8 mouse cellular contexts compared by ENCODE assay signal in the genomic region with DNA sequence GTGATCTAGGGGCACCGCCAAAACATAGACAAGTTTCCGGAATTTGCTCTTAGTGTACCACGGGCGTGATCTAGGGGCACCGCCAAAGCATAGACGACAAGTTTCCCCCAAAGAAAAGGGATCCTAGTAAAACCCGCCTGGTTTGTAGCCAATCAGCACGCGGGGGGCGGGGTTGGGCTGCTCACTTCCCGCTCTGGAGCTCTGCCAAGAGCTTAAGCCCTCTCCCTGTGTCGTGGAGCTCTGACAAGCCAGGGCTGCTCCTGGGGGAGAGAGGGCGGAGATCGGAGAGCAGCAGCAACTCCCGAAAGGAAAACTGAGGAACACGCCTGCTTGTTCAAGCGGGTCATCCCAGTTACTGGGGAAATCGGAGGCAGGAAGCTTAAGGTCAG. TPM values are rescaled to one million over a fixed set of nuclear protein-coding genes. Genes with fewer than 3 reads are reported as not detected.
DNase-seq lines count a peak whose midpoint lies in the region; ATAC-seq and TF ChIP-seq lines count a peak whose summit lies in the region.

No protein-coding gene starts in this region.

- no peak overlapping the region for H3K4me3 ChIP-seq in C2C12 (ENCODE audit: insufficient read depth, poor library complexity, severe bottlenecking)
- peak overlapping the region; percentile 59 for H3K4me3 ChIP-seq in bone marrow macrophage, adult 2 months (ENCODE audit: insufficient read depth, low read length)
- H3K4me3 ChIP-seq in heart, embryonic 14.5 days (ENCODE audit: control insufficient read depth in 1 of 2, insufficient read depth in 1 of 2, low read depth in 1 of 2, low read length in 2 of 2), result peak overlapping the region; percentile 39 to 44
- H3K4me3 ChIP-seq in liver, embryonic 15.5 days (replicated peaks), result peak overlapping the region; percentile 65
- H3K4me3 ChIP-seq in neural tube, embryonic 11.5 days (ENCODE audit: low read depth, low read length), result peak overlapping the region; percentile 24
- peak overlapping the region; percentile 41 for H3K4me3 ChIP-seq in stomach, embryonic 16.5 days (replicated peaks; ENCODE audit: low read length)

- TF ChIP-seq POLR2A in bone marrow macrophage, adult 2 months (IDR thresholded peaks at IDR 0.05; ENCODE audit: borderline replicate concordance, low read depth, low read length), result no peak

- peaks cover 27% of the 10 kb centered on the region for H3K4me1 ChIP-seq in bone marrow macrophage, adult 2 months (ENCODE audit: control insufficient read depth, insufficient read depth, low read length)
- H3K4me1 ChIP-seq in heart, embryonic 14.5 days (ENCODE audit: control insufficient read depth in 2 of 2, insufficient read depth in 2 of 2, low read length in 2 of 2), result peaks cover 20 to 41% of the 10 kb centered on the region in 2 experiments
- peaks cover 67% of the 10 kb centered on the region for H3K4me1 ChIP-seq in liver, embryonic 15.5 days (replicated peaks)
- H3K4me1 ChIP-seq in neural tube, embryonic 11.5 days (ENCODE audit: control insufficient read depth, insufficient read depth, low read length), result peaks cover 21% of the 10 kb centered on the region
- peaks cover 40% of the 10 kb centered on the region for H3K4me1 ChIP-seq in stomach, embryonic 16.5 days (ENCODE audit: control insufficient read depth, insufficient read depth, low read length)

- H3K36me3 ChIP-seq in C2C12 (ENCODE audit: control insufficient read depth, insufficient read depth), result peaks cover 3% of the 10 kb centered on the region
- H3K36me3 ChIP-seq in heart, embryonic 14.5 days (ENCODE audit: control insufficient read depth, insufficient read depth, low read length), result no peaks in the 10 kb centered on the region
- 0 out of 2 replicates have a peak, but pooled peaks cover 4% of the 10 kb centered on the region for H3K36me3 ChIP-seq in liver, embryonic 15.5 days (replicated peaks)
- H3K36me3 ChIP-seq in neural tube, embryonic 11.5 days (ENCODE audit: control insufficient read depth, insufficient read depth, low read length), result no peaks in the 10 kb centered on the region
- H3K36me3 ChIP-seq in stomach, embryonic 16.5 days (ENCODE audit: control insufficient read depth, insufficient read depth, low read length), result no peaks in the 10 kb centered on the region

- ATAC-seq in erythroblast, adult 5-6 weeks (replicated peaks; ENCODE audit: low FRiP score, poor library complexity, severe bottlenecking), result peak; percentile 51
- peak; percentile 22; the same call in 1 of the 2 replicates for ATAC-seq in heart, embryonic 14.5 days (ENCODE audit: insufficient number of reproducible peaks, insufficient read depth, low FRiP score, low read depth)
- ATAC-seq in liver, embryonic 15.5 days (ENCODE audit: insufficient read depth), result peak; percentile 32
- peak; percentile 51 for ATAC-seq in neural tube, embryonic 11.5 days (ENCODE audit: insufficient read depth, low FRiP score, low TSS enrichment)
- peak; percentile 65 for ATAC-seq in stomach, embryonic 16.5 days (ENCODE audit: insufficient read depth, low FRiP score)

- no peaks in the 10 kb centered on the region for H3K27me3 ChIP-seq in C2C12 (ENCODE audit: control insufficient read depth, insufficient read depth, insufficient read length)
- H3K27me3 ChIP-seq in heart, embryonic 14.5 days (ENCODE audit: control insufficient read depth, insufficient read depth, low read length), result no peaks in the 10 kb centered on the region
- H3K27me3 ChIP-seq in liver, embryonic 15.5 days, result peaks cover 3% of the 10 kb centered on the region; the same call in 1 of the 2 replicates
- H3K27me3 ChIP-seq in neural tube, embryonic 11.5 days (ENCODE audit: control insufficient read depth, insufficient read depth, low read length), result no peaks in the 10 kb centered on the region
- H3K27me3 ChIP-seq in stomach, embryonic 16.5 days (ENCODE audit: control insufficient read depth, insufficient read depth, low read length), result no peaks in the 10 kb centered on the region

- peak overlapping the region; percentile 80 for H3K4me2 ChIP-seq in heart, embryonic 14.5 days (ENCODE audit: low read length)
- peak overlapping the region; percentile 94 for H3K4me2 ChIP-seq in liver, embryonic 15.5 days
- H3K4me2 ChIP-seq in neural tube, embryonic 11.5 days (ENCODE audit: low read depth), result peak overlapping the region; percentile 51
- H3K4me2 ChIP-seq in stomach, embryonic 16.5 days (ENCODE audit: low read depth, low read length), result peak overlapping the region; percentile 60

- peak; percentile 97 for DNase-seq in kidney, postnatal 10 days
- peak; percentile 90 for DNase-seq in neural tube, embryonic 11.5 days (ENCODE audit: low spot score)

- no peak for TF ChIP-seq CTCF in C2C12 (IDR thresholded peaks at IDR 0.05; ENCODE audit: control insufficient read depth, insufficient read depth, insufficient read length)
- TF ChIP-seq CTCF in bone marrow macrophage, adult 2 months (IDR thresholded peaks at IDR 0.05; ENCODE audit: low read depth, low read length), result no peak

- no peaks in the 10 kb centered on the region for H3K9me3 ChIP-seq in heart, embryonic 14.5 days (ENCODE audit: control insufficient read depth, low read length)
- H3K9me3 ChIP-seq in liver, embryonic 15.5 days (replicated peaks), result no peaks in the 10 kb centered on the region
- no peaks in the 10 kb centered on the region for H3K9me3 ChIP-seq in neural tube, embryonic 11.5 days (ENCODE audit: control insufficient read depth, low read length)
- H3K9me3 ChIP-seq in stomach, embryonic 16.5 days (replicated peaks; ENCODE audit: control insufficient read depth, low read length), result no peaks in the 10 kb centered on the region

- peak overlapping the region; percentile 55 for H3ac ChIP-seq in C2C12 (ENCODE audit: control insufficient read depth, insufficient read length, low read depth)

- H3K9ac ChIP-seq in heart, embryonic 14.5 days (ENCODE audit: low read length), result peak overlapping the region; percentile 74
- peak overlapping the region; percentile 78 for H3K9ac ChIP-seq in liver, embryonic 15.5 days
- H3K9ac ChIP-seq in neural tube, embryonic 11.5 days (ENCODE audit: low read length), result peak overlapping the region; percentile 62
- peak overlapping the region; percentile 67 for H3K9ac ChIP-seq in stomach, embryonic 16.5 days (ENCODE audit: low read length)

- peaks cover 21% of the 10 kb centered on the region for H3K79me2 ChIP-seq in C2C12 (ENCODE audit: control insufficient read depth, insufficient read depth)

- 1% methylated on average over 18 of the region's 18 CpGs for WGBS in heart, embryonic 14.5 days
- under 1% methylated on average over 18 of the region's 18 CpGs for WGBS in liver, embryonic 15.5 days (ENCODE audit: insufficient replicate concordance)
- WGBS in neural tube, embryonic 11.5 days, result 0% methylated on average over 18 of the region's 18 CpGs
- WGBS in stomach, embryonic 16.5 days, result under 1% methylated on average over 18 of the region's 18 CpGs

- H3K79me3 ChIP-seq in C2C12 (ENCODE audit: low read depth), result peaks cover 19% of the 10 kb centered on the region

- peak overlapping the region; percentile 33; the same call in 1 of the 2 replicates for H3K27ac ChIP-seq in bone marrow macrophage, adult 2 months (ENCODE audit: insufficient read depth, low read depth, low read length)
- peak overlapping the region; percentile 89 to 91 for H3K27ac ChIP-seq in heart, embryonic 14.5 days (replicated peaks in 1 of 2; ENCODE audit: control insufficient read depth in 1 of 2, insufficient read depth in 1 of 2, low read depth in 2 of 2, low read length in 2 of 2)
- peak overlapping the region; percentile 88 for H3K27ac ChIP-seq in liver, embryonic 15.5 days (replicated peaks)
- peak overlapping the region; percentile 55 for H3K27ac ChIP-seq in neural tube, embryonic 11.5 days (ENCODE audit: low read depth, low read length)
- H3K27ac ChIP-seq in stomach, embryonic 16.5 days (ENCODE audit: low read length), result peak overlapping the region; percentile 92

TF ChIP-seq in C2C12, 6 proteins besides CTCF, POLR2A, EP300 and RAD21:
- TF ChIP-seq MYOD1 (IDR thresholded peaks at IDR 0.05; ENCODE audit: control insufficient read depth, insufficient read length, low read depth), result no peak

RNA-seq across cellular contexts. Expression of a gene that starts 1.8 kb away (rescaled TPM):
- 25.9 TPM for polyA plus RNA-seq in C2C12 (2012; fragmentation: generic; extraction: Trizol)
- 19.9 and 24.0 TPM in 2 replicates for polyA plus RNA-seq in bone marrow macrophage, adult 2 months (2012; ENCODE audit: insufficient read depth, insufficient read length, missing spikeins)
- 6.1 and 25.0 TPM in 2 replicates for total RNA-seq in erythroblast, adult 5-6 weeks (2015; ENCODE audit: low replicate concordance)
- total RNA-seq in erythroblast, adult 5-6 weeks (2017; ENCODE audit: low replicate concordance), result 20.4 and 45.8 TPM in 2 replicates
- 21.2 and 24.8 TPM in 2 replicates for polyA plus RNA-seq in heart, embryonic 14.5 days (2014; fragmentation: Nextera tagmentation; extraction: Ambion mirVana)
- polyA plus RNA-seq in liver, embryonic 15.5 days (2015; fragmentation: Nextera tagmentation; extraction: Ambion mirVana), result 15.2 and 20.6 TPM in 2 replicates
- 60.6 and 61.4 TPM in 2 replicates for polyA plus RNA-seq in neural tube, embryonic 11.5 days (2014; fragmentation: Nextera tagmentation; extraction: Ambion mirVana)
- 35.9 and 36.4 TPM in 2 replicates for polyA plus RNA-seq in stomach, embryonic 16.5 days (2015; fragmentation: Nextera tagmentation; extraction: Ambion mirVana)

RNA-seq across cellular contexts. Expression of a gene that starts 3.0 kb away (rescaled TPM):
- polyA plus RNA-seq in C2C12 (2012; fragmentation: generic; extraction: Trizol), result not detected
- not detected in 2 replicates for polyA plus RNA-seq in bone marrow macrophage, adult 2 months (2012; ENCODE audit: insufficient read depth, insufficient read length, missing spikeins)
- total RNA-seq in erythroblast, adult 5-6 weeks (2015; ENCODE audit: low replicate concordance), result not detected in 2 replicates
- total RNA-seq in erythroblast, adult 5-6 weeks (2017; ENCODE audit: low replicate concordance), result not detected in 2 replicates
- polyA plus RNA-seq in heart, embryonic 14.5 days (2014; fragmentation: Nextera tagmentation; extraction: Ambion mirVana), result not detected in 2 replicates
- 3.2 and 4.5 TPM in 2 replicates for polyA plus RNA-seq in liver, embryonic 15.5 days (2015; fragmentation: Nextera tagmentation; extraction: Ambion mirVana)
- polyA plus RNA-seq in neural tube, embryonic 11.5 days (2014; fragmentation: Nextera tagmentation; extraction: Ambion mirVana), result not detected in 2 replicates
- polyA plus RNA-seq in stomach, embryonic 16.5 days (2015; fragmentation: Nextera tagmentation; extraction: Ambion mirVana), result 0.19 and 0.40 TPM in 2 replicates

RNA-seq across cellular contexts. Expression of a gene that starts 40.3 kb away (rescaled TPM):
- polyA plus RNA-seq in C2C12 (2012; fragmentation: generic; extraction: Trizol), result 112 TPM
- 1.9 and 2.4 TPM in 2 replicates for polyA plus RNA-seq in bone marrow macrophage, adult 2 months (2012; ENCODE audit: insufficient read depth, insufficient read length, missing spikeins)
- total RNA-seq in erythroblast, adult 5-6 weeks (2015; ENCODE audit: low replicate concordance), result 137 and 171 TPM in 2 replicates
- total RNA-seq in erythroblast, adult 5-6 weeks (2017; ENCODE audit: low replicate concordance), result 151 and 182 TPM in 2 replicates
- 18.7 and 18.8 TPM in 2 replicates for polyA plus RNA-seq in heart, embryonic 14.5 days (2014; fragmentation: Nextera tagmentation; extraction: Ambion mirVana)
- 38.2 and 42.4 TPM in 2 replicates for polyA plus RNA-seq in liver, embryonic 15.5 days (2015; fragmentation: Nextera tagmentation; extraction: Ambion mirVana)
- 37.3 and 38.1 TPM in 2 replicates for polyA plus RNA-seq in neural tube, embryonic 11.5 days (2014; fragmentation: Nextera tagmentation; extraction: Ambion mirVana)
- 19.8 and 20.0 TPM in 2 replicates for polyA plus RNA-seq in stomach, embryonic 16.5 days (2015; fragmentation: Nextera tagmentation; extraction: Ambion mirVana)

Comparison
In these comparisons a context has a peak if more than half of its experiments do, and no peak if none do; other contexts are left out.
1. H3K27ac ChIP-seq: peak in every context shown above with its lines; median percentile 92 in stomach, embryonic 16.5 days; 90 in heart, embryonic 14.5 days; 88 in liver, embryonic 15.5 days; 55 in neural tube, embryonic 11.5 days; 33 in bone marrow macrophage, adult 2 months.